Mouse (Mus musculus): ENCODE data around the gene Ggt1. TPM values are rescaled to one million over a fixed set of nuclear protein-coding genes. Genes with fewer than 3 reads are reported as not detected.

Ggt1 gene
- polyA plus RNA-seq, 1 experiment = 1.8 TPM

- no peak for DNase-seq
- 38% methylated on average over 5 of the region's 5 CpGs for WGBS
- H3K4me1 ChIP-seq (ENCODE audit: control insufficient read depth, insufficient read depth, low read length) = no peaks in the 10 kb centered on the region
- no peak overlapping the region for H3K4me3 ChIP-seq (replicated peaks; ENCODE audit: extremely low read depth, low read depth, low read length)
- no peak for TF ChIP-seq POLR2A (IDR thresholded peaks at IDR 0.05; ENCODE audit: borderline replicate concordance, extremely low read depth, low read depth, low read length)
- no peak for TF ChIP-seq CTCF (IDR thresholded peaks at IDR 0.05; ENCODE audit: insufficient read depth, low read length)
These were observed 6.6 kb downstream of the Ggt1 start for GRCm38 (mm10) chr10:75568029-75568428.

DNA sequence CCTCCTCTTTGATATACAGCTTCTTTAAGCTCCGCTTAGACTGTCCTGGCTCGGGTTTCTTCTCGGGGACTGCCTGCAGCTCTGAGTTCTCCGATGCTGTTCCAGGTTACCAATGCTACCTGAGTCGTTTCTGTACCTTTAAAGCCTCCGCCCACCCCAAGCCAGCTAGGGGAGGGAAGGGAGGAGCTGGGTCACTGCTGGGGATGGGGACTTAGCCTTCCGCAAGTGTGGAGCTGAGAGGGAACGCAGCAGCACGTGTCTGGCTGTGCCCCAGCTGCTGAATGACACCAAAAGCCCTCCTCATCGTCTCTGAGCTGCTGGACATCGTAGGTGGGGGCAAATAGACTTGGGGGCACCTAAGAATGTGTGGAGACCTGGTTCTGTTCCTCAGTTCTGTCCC, 7.0 kb downstream of the Ggt1 start:
- WGBS = 20% methylated on average over 11 of the region's 11 CpGs
- DNase-seq = no peak
- TF ChIP-seq POLR2A (IDR thresholded peaks at IDR 0.05; ENCODE audit: borderline replicate concordance, extremely low read depth, low read depth, low read length) = no peak
- TF ChIP-seq CTCF (IDR thresholded peaks at IDR 0.05; ENCODE audit: insufficient read depth, low read length) = no peak
- Histone ChIP-seq H3K4me1 (ENCODE audit: control insufficient read depth, insufficient read depth, low read length) (no peaks in the 10 kb centered on the region), H3K4me3 (replicated peaks; ENCODE audit: extremely low read depth, low read depth, low read length) (no peak overlapping the region)

DNA sequence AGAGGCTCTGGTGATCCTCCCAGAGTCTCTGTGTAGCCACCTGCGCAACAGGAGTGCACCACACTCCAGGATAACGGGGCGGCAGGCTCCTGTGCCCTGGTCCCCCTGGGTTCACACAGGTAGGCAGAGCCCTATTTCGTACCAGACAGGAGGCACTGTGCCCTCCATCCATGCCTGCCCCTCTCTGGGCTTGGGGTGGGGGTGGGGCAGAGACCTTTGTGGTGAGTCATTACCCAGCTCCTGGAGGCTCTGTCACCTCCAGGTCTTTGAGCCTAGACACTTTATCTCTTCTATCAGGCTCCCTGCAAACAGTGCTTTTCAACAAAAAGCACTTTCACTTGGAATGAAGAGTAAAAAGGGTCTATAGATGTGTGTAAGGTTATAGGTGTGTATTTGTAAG, 7.4 kb downstream of the Ggt1 start:
- WGBS = 55% methylated on average over 4 of the region's 4 CpGs
- Histone ChIP-seq H3K4me3 (replicated peaks; ENCODE audit: extremely low read depth, low read depth, low read length) (no peak overlapping the region), H3K4me1 (ENCODE audit: control insufficient read depth, insufficient read depth, low read length) (no peaks in the 10 kb centered on the region)
- DNase-seq = no peak
- no peak for TF ChIP-seq CTCF (IDR thresholded peaks at IDR 0.05; ENCODE audit: insufficient read depth, low read length)
- no peak for TF ChIP-seq POLR2A (IDR thresholded peaks at IDR 0.05; ENCODE audit: borderline replicate concordance, extremely low read depth, low read depth, low read length)

- Histone ChIP-seq H3K4me1 (ENCODE audit: control insufficient read depth, insufficient read depth, low read length) (no peaks in the 10 kb centered on the region), H3K4me3 (replicated peaks; ENCODE audit: extremely low read depth, low read depth, low read length) (no peak overlapping the region)
- TF ChIP-seq CTCF (IDR thresholded peaks at IDR 0.05; ENCODE audit: insufficient read depth, low read length) = no peak
- TF ChIP-seq POLR2A (IDR thresholded peaks at IDR 0.05; ENCODE audit: borderline replicate concordance, extremely low read depth, low read depth, low read length) = no peak
- WGBS = 52% methylated on average over 10 of the region's 10 CpGs
- DNase-seq = no peak
These were observed 9.7 kb downstream of the Ggt1 start for GRCm38 (mm10) chr10:75570981-75571657.

- DNase-seq = no peak
These were observed 10.5 kb downstream of the Ggt1 start for GRCm38 (mm10) chr10:75571937-75572336.

DNA sequence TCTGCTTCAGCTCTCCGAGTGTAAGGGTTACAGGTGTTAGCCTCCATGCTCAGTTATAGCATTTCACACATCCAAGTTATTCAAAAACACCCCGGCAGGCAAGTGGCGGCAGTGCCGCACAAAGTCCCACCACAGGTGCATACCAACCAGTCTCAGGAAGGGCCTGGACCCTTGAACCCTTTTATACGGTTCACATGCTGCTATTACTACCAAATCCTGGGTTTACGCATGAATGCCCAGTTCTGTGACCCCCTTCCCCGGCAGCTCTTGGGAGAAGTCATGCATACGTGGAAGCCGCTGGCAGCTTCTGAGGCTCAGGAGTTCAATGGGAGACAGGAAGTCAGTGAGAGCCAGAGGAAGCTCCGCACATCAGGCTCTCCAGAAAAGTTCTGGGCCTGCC, 11.8 kb downstream of the Ggt1 start:
- no peak for TF ChIP-seq CTCF (IDR thresholded peaks at IDR 0.05; ENCODE audit: insufficient read depth, low read length)
- no peak for TF ChIP-seq POLR2A (IDR thresholded peaks at IDR 0.05; ENCODE audit: borderline replicate concordance, extremely low read depth, low read depth, low read length)
- DNase-seq = no peak
- Histone ChIP-seq H3K4me3 (replicated peaks; ENCODE audit: extremely low read depth, low read depth, low read length) (no peak overlapping the region), H3K4me1 (ENCODE audit: control insufficient read depth, insufficient read depth, low read length) (no peaks in the 10 kb centered on the region)
- 69% methylated on average over 10 of the region's 10 CpGs for WGBS

More at GRCm38 (mm10) chr10:75571937-75572336, 10.5 kb downstream of the Ggt1 start:
- 56% methylated on average over 9 of the region's 9 CpGs for WGBS
- Histone ChIP-seq H3K4me3 (replicated peaks; ENCODE audit: extremely low read depth, low read depth, low read length) (no peak overlapping the region), H3K4me1 (ENCODE audit: control insufficient read depth, insufficient read depth, low read length) (no peaks in the 10 kb centered on the region)
- no peak for TF ChIP-seq CTCF (IDR thresholded peaks at IDR 0.05; ENCODE audit: insufficient read depth, low read length)
- TF ChIP-seq POLR2A (IDR thresholded peaks at IDR 0.05; ENCODE audit: borderline replicate concordance, extremely low read depth, low read depth, low read length) = no peak

GRCm38 (mm10) chr10:75573965-75574364, 12.6 kb downstream of the Ggt1 start:
- 89% methylated on average over 9 of the region's 9 CpGs for WGBS
- TF ChIP-seq CTCF (IDR thresholded peaks at IDR 0.05; ENCODE audit: insufficient read depth, low read length) = no peak
- no peak for TF ChIP-seq POLR2A (IDR thresholded peaks at IDR 0.05; ENCODE audit: borderline replicate concordance, extremely low read depth, low read depth, low read length)
- Histone ChIP-seq H3K4me3 (replicated peaks; ENCODE audit: extremely low read depth, low read depth, low read length) (no peak overlapping the region), H3K4me1 (ENCODE audit: control insufficient read depth, insufficient read depth, low read length) (no peaks in the 10 kb centered on the region)
- no peak for DNase-seq

DNA sequence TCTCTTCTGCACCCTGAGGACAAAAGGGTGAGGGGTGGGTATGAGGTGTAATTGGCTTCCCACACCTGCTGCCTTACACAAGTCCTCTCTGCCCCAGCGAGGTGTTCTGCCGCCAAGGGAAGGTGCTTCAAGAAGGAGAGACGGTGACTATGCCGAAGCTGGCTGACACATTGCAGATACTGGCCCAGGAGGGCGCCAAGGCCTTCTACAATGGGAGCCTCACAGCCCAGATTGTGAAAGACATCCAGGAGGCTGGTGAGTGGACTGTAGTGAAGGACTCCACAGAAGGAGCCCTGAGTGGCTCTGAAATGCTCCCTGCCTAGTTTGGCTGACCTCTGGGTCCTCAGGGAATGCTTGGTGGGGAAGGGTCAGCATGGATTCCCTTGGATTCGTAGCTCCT, 17.7 kb downstream of the Ggt1 start:
- Histone ChIP-seq H3K4me1 (ENCODE audit: control insufficient read depth, insufficient read depth, low read length) (no peaks in the 10 kb centered on the region), H3K4me3 (replicated peaks; ENCODE audit: extremely low read depth, low read depth, low read length) (no peak overlapping the region)
- TF ChIP-seq CTCF (IDR thresholded peaks at IDR 0.05; ENCODE audit: insufficient read depth, low read length) = no peak
- TF ChIP-seq POLR2A (IDR thresholded peaks at IDR 0.05; ENCODE audit: borderline replicate concordance, extremely low read depth, low read depth, low read length) = no peak
- WGBS = 68% methylated on average over 6 of the region's 6 CpGs
- no peak for DNase-seq

DNA sequence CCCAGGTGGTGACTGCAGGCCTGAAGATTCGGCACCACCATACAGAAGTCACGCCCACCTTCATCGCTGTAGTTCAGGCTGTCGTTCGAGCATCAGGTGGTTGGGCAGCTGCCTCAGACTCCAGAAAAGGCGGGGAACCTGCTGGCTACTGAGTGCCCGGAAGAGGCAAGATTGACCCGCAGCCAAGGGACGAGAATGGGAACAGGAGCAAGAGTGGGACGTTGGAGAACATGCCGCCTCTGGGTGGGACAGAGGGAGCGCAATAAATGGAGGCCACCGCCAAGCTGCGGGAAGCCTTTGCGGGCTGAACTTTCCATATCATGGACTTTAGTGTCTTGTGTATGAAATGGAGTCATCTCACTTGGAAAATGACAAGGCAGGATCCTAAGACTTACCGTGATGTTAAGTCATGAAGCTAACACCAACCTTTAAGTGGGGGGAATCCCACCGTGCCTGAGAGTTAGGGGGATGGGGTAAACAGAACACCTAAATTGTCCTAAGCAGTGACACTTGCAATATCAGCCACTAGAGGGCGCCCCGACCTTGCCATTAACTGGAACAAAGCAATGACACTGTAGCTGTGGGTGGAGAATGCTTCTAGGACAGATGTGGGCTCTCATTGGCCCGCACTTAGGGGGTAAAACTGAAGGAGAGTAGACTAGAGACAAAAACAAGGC, 24.6 kb downstream of the Ggt1 start:
- H3K4me1 ChIP-seq (ENCODE audit: control insufficient read depth, insufficient read depth, low read length) = peaks cover 22% of the 10 kb centered on the region
- H3K4me3 ChIP-seq (replicated peaks; ENCODE audit: extremely low read depth, low read depth, low read length) = no peak overlapping the region
- WGBS = 16% methylated on average over 20 of the region's 20 CpGs
- no peak for TF ChIP-seq POLR2A (IDR thresholded peaks at IDR 0.05; ENCODE audit: borderline replicate concordance, extremely low read depth, low read depth, low read length)
- TF ChIP-seq CTCF (IDR thresholded peaks at IDR 0.05; ENCODE audit: insufficient read depth, low read length) = peak; percentile 85
- DNase-seq = peak; percentile 85

DNA sequence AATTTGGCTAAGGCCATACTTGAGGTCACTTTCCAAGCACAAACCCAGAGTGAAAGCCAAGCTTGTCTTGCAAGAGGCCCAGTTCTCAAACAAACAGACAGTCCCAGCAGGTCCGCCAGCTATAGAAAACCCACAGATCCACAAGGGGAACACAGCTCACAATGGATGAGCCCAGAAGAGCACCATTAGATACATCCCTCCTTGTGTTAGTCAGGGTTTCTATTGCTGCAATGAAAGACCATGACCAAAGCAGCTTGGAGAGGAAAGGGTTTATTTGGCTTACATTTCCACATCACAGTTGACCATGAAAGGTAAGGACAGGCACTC, 25.1 kb downstream of the Ggt1 start:
- Histone ChIP-seq H3K4me3 (replicated peaks; ENCODE audit: extremely low read depth, low read depth, low read length) (no peak overlapping the region), H3K4me1 (ENCODE audit: control insufficient read depth, insufficient read depth, low read length) (peaks cover 22% of the 10 kb centered on the region)
- no peak for DNase-seq
- 75% methylated on average over 1 of the region's 1 CpGs for WGBS
- no peak for TF ChIP-seq CTCF (IDR thresholded peaks at IDR 0.05; ENCODE audit: insufficient read depth, low read length)
- no peak for TF ChIP-seq POLR2A (IDR thresholded peaks at IDR 0.05; ENCODE audit: borderline replicate concordance, extremely low read depth, low read depth, low read length)
